Mouse (Mus musculus): Measurements from ENCODE around the gene Laptm5.

DNA sequence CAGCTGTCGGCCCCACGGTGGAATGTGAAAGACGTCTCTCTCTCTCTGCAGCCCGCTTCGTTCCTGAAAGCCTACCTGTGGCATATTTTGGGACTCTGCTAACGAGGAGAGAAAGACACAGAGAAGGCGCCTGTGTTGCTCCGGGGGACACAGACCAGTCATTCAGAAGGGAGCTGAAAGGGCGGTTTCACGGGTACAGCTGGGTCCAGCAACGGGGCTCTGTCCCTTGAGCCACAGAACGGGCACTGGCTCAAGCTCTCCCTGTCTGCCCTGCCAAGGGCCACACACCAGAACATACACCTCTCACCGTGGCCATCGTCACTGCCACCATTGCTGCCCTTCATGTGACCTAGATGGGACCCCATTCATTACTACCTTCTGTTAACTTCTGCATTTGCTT is 29.7 kb downstream of the Laptm5 start:
- no peak for TF ChIP-seq CTCF (IDR thresholded peaks at IDR 0.05; ENCODE audit: borderline replicate concordance, insufficient read depth, low read depth, low read length)
- no peak for TF ChIP-seq POLR2A (IDR thresholded peaks at IDR 0.05; ENCODE audit: borderline replicate concordance, insufficient read depth, low read length)

Measured in cerebellum, adult 2 months (tissue).